Mouse (Mus musculus) embryonic facial prominence, embryonic 11.5 days (tissue): ENCODE measurements around the gene Rem2. TPM values are rescaled to one million over a fixed set of nuclear protein-coding genes. Genes with fewer than 3 reads are reported as not detected.

ENCODE experiments used
- ATAC-seq: fragments of 200-750 bp; cut with Nextera tagmentation; replicated peaks from 2 replicates; pipeline ENCODE4 v1.8.0; 2017; ENCODE audit warnings: low read depth; ENCODE audit not compliant: insufficient number of reproducible peaks, low FRiP score, low TSS enrichment
- DNase-seq: peaks from one replicate; pipeline ENCODE4 v3.0.0-alpha.2; 2015; ENCODE audit warnings: low spot score
- H3K27ac ChIP-seq: fragments of 300-500 bp; sonication (generic); replicated peaks from 2 replicates; pipeline ENCODE4 v1.5.1; 2014; ENCODE audit warnings: mild to moderate bottlenecking, low read depth, low read length, control low read depth
- H3K27me3 ChIP-seq: fragments of 300-500 bp; sonication (generic); 2 replicates; pipeline ENCODE4 v1.6.1; 2014; ENCODE audit warnings: mild to moderate bottlenecking, low read length, moderate library complexity, mixed read lengths; ENCODE audit not compliant: control insufficient read depth, insufficient read depth
- H3K36me3 ChIP-seq: fragments of 300-500 bp; sonication (generic); replicated peaks from 2 replicates; pipeline ENCODE4 v1.6.1; 2014; ENCODE audit warnings: low read depth, mild to moderate bottlenecking, low read length, moderate library complexity, mixed read lengths; ENCODE audit not compliant: control insufficient read depth, insufficient read depth
- H3K4me1 ChIP-seq: fragments of 300-500 bp; sonication (generic); 2 replicates; pipeline ENCODE4 v1.6.1; 2014; ENCODE audit warnings: low read length, mixed read lengths; ENCODE audit not compliant: control insufficient read depth, insufficient read depth
- H3K4me2 ChIP-seq: fragments of 300-500 bp; sonication (generic); 2 replicates; pipeline ENCODE4 v1.6.1; 2014; ENCODE audit warnings: low read depth, mild to moderate bottlenecking, control low read depth, low read length, moderate library complexity
- H3K4me3 ChIP-seq: fragments of 300-500 bp; sonication (generic); 2 replicates; pipeline ENCODE4 v1.5.1; 2014; ENCODE audit warnings: low read depth, low read length, control low read depth
- H3K9ac ChIP-seq: fragments of 300-500 bp; sonication (generic); replicated peaks from 2 replicates; pipeline ENCODE4 v1.6.1; 2014; ENCODE audit warnings: mild to moderate bottlenecking, control low read depth, low read length
- H3K9me3 ChIP-seq: fragments of 300-500 bp; sonication (generic); replicated peaks from 2 replicates; pipeline ENCODE4 v1.6.1; 2016; ENCODE audit warnings: mild to moderate bottlenecking, low read length, inconsistent platforms, mixed read lengths; ENCODE audit not compliant: control insufficient read depth
- WGBS: fragments of 180-500 bp; shearing (Covaris S2); extraction: QIAGEN DNeasy Blood & Tissue Kit; methylation state at CpG from one replicate; pipeline ENCODE4 v1.1.7; 2014; 5-methylcytosine and 5-hydroxymethylcytosine counted together
- polyA plus RNA-seq: library from polyadenylated mRNA; unstranded; fragments of >200 nt; fragmentation: Nextera tagmentation; extraction: Ambion mirVana; gene quantifications from 2 replicates; pipeline ENCODE4 v1.2.1, GENCODE M21; 2014

Rem2 gene
- polyA plus RNA-seq, 1 experiment from 2014 or later: 6.5 TPM

DNA sequence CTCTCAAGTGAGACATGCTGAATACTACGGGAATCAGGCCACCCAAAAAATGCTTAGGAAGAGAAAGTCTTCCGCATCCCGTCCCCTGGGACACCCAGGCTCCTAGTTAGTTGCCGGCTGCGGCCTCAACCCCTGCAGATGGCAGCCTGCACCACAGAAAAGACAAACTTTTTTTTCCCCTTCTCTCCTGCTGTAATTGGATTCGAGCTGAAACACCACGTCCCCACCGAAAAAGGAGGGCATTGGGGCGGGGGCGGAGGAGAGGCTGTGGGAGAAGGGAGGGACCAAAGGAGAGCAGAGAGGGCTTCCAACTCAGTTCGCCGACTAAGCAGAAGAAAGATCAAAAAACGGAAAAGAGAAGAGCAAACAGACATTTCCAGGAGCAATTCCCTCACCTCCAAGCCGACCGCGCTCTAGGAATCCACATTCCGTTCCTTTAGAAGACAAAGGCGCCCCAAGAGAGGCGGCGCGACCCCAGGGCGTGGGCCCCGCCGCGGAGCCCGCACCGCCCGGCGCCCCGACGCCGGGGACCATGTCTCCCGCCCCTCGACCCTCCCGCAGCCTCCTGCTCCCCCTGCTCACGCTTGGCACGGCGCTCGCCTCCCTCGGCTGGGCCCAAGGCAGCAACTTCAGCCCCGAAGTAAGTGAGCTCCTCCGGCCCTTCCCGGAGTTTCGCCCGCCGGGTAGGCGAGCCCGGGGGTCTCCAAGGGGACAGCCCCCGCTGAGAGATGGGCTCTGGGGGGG, 44.4 kb upstream of the Rem2 start, which contains the start of gene Mmp14:
Mmp14 (plus strand) TSS at position 279 of the 744 bp plus-strand sequence.
- H3K27ac ChIP-seq: peak within 1 kb of the TSS; percentile 96
- peak within 1 kb of the TSS; percentile 56 for H3K4me2 ChIP-seq
- H3K9me3 ChIP-seq: no peaks in the 10 kb centered on the region
- H3K36me3 ChIP-seq: no peaks in the 10 kb centered on the region; the same call in 1 of the 2 replicates
- H3K4me1 ChIP-seq: peaks cover 2% of the 10 kb centered on the region
- DNase-seq (peak; percentile 84), ATAC-seq (peak; percentile 45)
- no peaks in the 10 kb centered on the region for H3K27me3 ChIP-seq
- peak within 1 kb of the TSS; percentile 85 for H3K4me3 ChIP-seq
- peak within 1 kb of the TSS; percentile 98 for H3K9ac ChIP-seq
- WGBS: under 1% methylated on average over 48 of the region's 49 CpGs

DNA sequence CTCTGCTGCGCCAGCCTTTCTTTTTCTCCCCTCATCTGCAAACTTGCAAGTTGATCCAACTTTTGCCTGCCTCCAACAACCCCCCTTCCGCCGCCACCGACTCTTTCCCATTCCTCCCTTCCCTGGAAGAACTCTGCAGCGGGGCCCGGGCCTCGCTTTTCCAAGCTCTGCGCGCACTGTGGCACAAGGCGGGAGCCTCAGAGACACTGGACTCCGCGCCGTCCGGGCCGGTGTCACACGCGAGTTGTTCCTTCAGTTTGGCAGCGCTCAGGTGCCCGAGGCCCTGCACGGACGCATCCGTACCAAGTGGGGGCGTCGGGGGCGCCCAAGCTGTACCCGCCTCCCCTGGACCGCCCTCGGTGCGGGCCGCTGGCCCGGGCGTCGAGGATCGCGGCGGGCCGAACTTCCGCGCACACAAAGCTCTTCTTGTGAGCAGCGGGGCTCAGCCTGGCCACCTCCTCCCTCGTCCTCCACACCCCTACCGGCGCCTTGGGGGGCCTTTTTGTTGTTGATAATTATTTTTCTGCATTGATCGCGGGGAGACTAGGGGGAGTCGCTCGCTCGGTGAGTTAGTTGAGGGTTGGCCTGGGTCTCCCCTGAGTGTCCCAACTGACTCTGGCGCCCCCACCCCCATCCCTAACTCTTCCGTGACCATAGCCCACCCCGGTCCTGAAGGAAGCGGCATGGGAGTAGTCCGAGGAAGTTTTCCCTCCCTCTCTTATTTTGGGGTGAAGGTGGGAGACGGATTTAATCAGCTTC, 43.6 kb upstream of the Rem2 start:
- Histone ChIP-seq H3K4me1 (peaks cover 2% of the 10 kb centered on the region), H3K36me3 (peaks cover 3% of the 10 kb centered on the region; the same call in 1 of the 2 replicates), H3K27ac (peak overlapping the region; percentile 96), H3K4me3 (peak overlapping the region; percentile 85), H3K9me3 (no peaks in the 10 kb centered on the region), H3K9ac (peak overlapping the region; percentile 98), H3K27me3 (no peaks in the 10 kb centered on the region), H3K4me2 (peak overlapping the region; percentile 56)
- ATAC-seq (0 out of 2 replicates have a peak, but pooled peaks have one; percentile 12), DNase-seq (peak; percentile 57)
- WGBS: 1% methylated on average over 54 of the region's 54 CpGs

- Histone ChIP-seq H3K4me2 (peak overlapping the region; percentile 56), H3K4me3 (peak overlapping the region; percentile 85), H3K36me3 (peaks cover 3% of the 10 kb centered on the region), H3K9ac (peak overlapping the region; percentile 98), H3K27ac (no peak overlapping the region), H3K4me1 (peaks cover 2% of the 10 kb centered on the region), H3K27me3 (no peaks in the 10 kb centered on the region), H3K9me3 (no peaks in the 10 kb centered on the region)
- 34% methylated on average over 17 of the region's 17 CpGs for WGBS
- ATAC-seq: peak; percentile 9; the same call in 1 of the 2 replicates
- DNase-seq: peak; percentile 30
Measured at GRCm38 (mm10) chr14:54432837-54433830, 42.8 kb upstream of the Rem2 start.

GRCm38 (mm10) chr14:54433941-54434531, 41.9 kb upstream of the Rem2 start:
- H3K9ac ChIP-seq: peak overlapping the region; percentile 98
- H3K36me3 ChIP-seq: peaks cover 3% of the 10 kb centered on the region
- no peak overlapping the region for H3K27ac ChIP-seq
- peak overlapping the region; percentile 56 for H3K4me2 ChIP-seq
- H3K9me3 ChIP-seq: no peaks in the 10 kb centered on the region
- no peaks in the 10 kb centered on the region for H3K27me3 ChIP-seq
- H3K4me1 ChIP-seq: peaks cover 2% of the 10 kb centered on the region
- no peak for DNase-seq
- WGBS: 69% methylated on average over 12 of the region's 12 CpGs
- ATAC-seq: no peak
- peak overlapping the region; percentile 85 for H3K4me3 ChIP-seq

DNA sequence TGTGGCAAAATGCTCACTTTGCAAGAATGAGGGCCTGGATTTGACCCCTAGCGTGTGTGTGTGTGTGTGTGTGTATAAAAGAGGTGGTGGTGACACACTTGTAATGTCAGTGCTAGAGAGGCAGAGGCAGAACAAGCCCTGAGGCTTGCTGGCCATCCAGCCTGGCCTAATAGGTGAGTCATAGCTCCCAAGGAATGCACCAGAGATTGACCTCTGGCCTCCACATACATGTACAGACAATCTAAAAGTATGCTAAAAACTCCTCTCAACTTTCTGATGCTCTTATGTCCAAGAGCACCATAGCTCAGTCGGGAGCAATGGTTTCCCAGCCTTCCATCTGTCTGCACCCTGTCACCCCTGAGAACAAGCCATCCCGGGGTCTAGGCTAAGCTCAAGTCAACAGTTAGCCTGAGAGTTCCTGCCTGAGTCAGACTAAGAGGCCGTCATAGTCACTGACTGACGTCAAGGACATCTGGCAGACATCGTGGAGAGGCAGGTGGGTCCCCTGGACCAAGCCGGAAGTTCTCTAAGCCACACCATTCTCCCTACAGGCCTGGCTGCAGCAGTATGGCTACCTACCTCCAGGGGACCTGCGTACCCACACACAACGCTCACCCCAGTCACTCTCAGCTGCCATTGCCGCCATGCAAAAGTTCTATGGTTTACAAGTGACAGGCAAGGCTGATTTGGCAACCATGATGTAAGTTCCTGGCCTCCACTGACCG, 40.5 kb upstream of the Rem2 start:
- Histone ChIP-seq H3K4me2 (no peak overlapping the region), H3K27ac (no peak overlapping the region), H3K9ac (no peak overlapping the region), H3K4me1 (peaks cover 2% of the 10 kb centered on the region), H3K27me3 (no peaks in the 10 kb centered on the region), H3K36me3 (peaks cover 8% of the 10 kb centered on the region), H3K4me3 (no peak overlapping the region), H3K9me3 (no peaks in the 10 kb centered on the region)
- 88% methylated on average over 11 of the region's 11 CpGs for WGBS
- DNase-seq (no peak), ATAC-seq (no peak)

DNA sequence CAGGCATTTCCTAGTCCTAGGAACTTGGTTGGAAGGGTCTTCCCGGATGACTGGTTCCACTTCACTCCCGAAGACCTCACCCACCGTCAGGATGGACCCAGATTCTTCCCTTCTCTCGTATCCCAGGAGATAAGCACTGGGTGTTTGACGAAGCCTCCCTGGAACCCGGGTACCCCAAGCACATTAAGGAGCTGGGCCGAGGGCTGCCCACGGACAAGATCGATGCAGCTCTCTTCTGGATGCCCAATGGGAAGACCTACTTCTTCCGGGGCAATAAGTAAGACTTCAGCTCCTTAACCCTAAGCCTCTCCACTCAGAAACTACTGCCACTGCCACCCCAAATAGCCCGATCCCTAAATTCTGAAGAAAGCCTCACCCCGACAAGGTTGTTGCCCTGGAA, 36.7 kb upstream of the Rem2 start:
- H3K27me3 ChIP-seq: no peaks in the 10 kb centered on the region
- H3K36me3 ChIP-seq: peaks cover 8% of the 10 kb centered on the region
- 82% methylated on average over 12 of the region's 12 CpGs for WGBS
- peaks cover 3% of the 10 kb centered on the region; the same call in 1 of the 2 replicates for H3K4me1 ChIP-seq
- ATAC-seq (no peak), DNase-seq (no peak)
- no peaks in the 10 kb centered on the region for H3K9me3 ChIP-seq
- no peak overlapping the region for H3K27ac ChIP-seq
- H3K4me3 ChIP-seq: no peak overlapping the region
- no peak overlapping the region for H3K9ac ChIP-seq
- H3K4me2 ChIP-seq: no peak overlapping the region

GRCm38 (mm10) chr14:54439610-54440009, 36.3 kb upstream of the Rem2 start:
- no peaks in the 10 kb centered on the region for H3K9me3 ChIP-seq
- H3K4me3 ChIP-seq: no peak overlapping the region
- no peak for ATAC-seq

More at GRCm38 (mm10) chr14:54439610-54440009, 36.3 kb upstream of the Rem2 start:
- no peaks in the 10 kb centered on the region for H3K27me3 ChIP-seq
- peaks cover 3% of the 10 kb centered on the region; the same call in 1 of the 2 replicates for H3K4me1 ChIP-seq
- H3K27ac ChIP-seq: no peak overlapping the region
- no peak for DNase-seq
- 70% methylated on average over 7 of the region's 7 CpGs for WGBS
- no peak overlapping the region for H3K4me2 ChIP-seq
- peaks cover 8% of the 10 kb centered on the region for H3K36me3 ChIP-seq
- H3K9ac ChIP-seq: no peak overlapping the region
